Mouse (Mus musculus): ENCODE measurements at regions not wholly inside any gene's neighbourhood (a gene's known extent, or its start where the extent isn't known, plus 50 kb on each side); places are given as distances from the start of the nearest gene placed in this dataset.

- DNase-seq (ENCODE audit: low spot score in 2 of 2): no peak
Observed at GRCm38 (mm10) chr19:54244176-54244575, 200.2 kb downstream of the Adra2a start.

GRCm38 (mm10) chr19:54248256-54248936 is 204.4 kb downstream of the Adra2a start:
- DNase-seq (ENCODE audit: low spot score in 2 of 2): no peak

- DNase-seq (ENCODE audit: low spot score in 2 of 2): no peak
Observed at GRCm38 (mm10) chr19:54252145-54252664, 208.3 kb downstream of the Adra2a start.

- DNase-seq (ENCODE audit: low spot score in 2 of 2): no peak
Observed at GRCm38 (mm10) chr19:54257889-54258288, 213.9 kb downstream of the Adra2a start.

- DNase-seq (ENCODE audit: low spot score in 2 of 2): no peak
Observed at GRCm38 (mm10) chr19:54259175-54259574, 215.2 kb downstream of the Adra2a start.

- no peak for DNase-seq (ENCODE audit: low spot score in 2 of 2)
Observed at GRCm38 (mm10) chr19:54277368-54277767, 233.4 kb downstream of the Adra2a start.

- no peak for DNase-seq (ENCODE audit: low spot score in 2 of 2)
Observed at GRCm38 (mm10) chr19:54285481-54285880, 241.5 kb downstream of the Adra2a start.

- DNase-seq (ENCODE audit: low spot score in 2 of 2): no peak
Observed at GRCm38 (mm10) chr19:54297663-54298388, 253.9 kb downstream of the Adra2a start.

- DNase-seq (ENCODE audit: low spot score in 2 of 2): no peak
Observed at GRCm38 (mm10) chr19:54311289-54311688, 267.3 kb downstream of the Adra2a start.

- no peak for DNase-seq (ENCODE audit: low spot score in 2 of 2)
Observed at GRCm38 (mm10) chr19:54311723-54312122, 267.8 kb downstream of the Adra2a start.

- DNase-seq (ENCODE audit: low spot score in 2 of 2): no peak
Observed at GRCm38 (mm10) chr19:54323276-54323675, 279.3 kb downstream of the Adra2a start.

GRCm38 (mm10) chr19:54324991-54325390 is 281.0 kb downstream of the Adra2a start:
- DNase-seq (ENCODE audit: low spot score in 2 of 2): no peak

- DNase-seq (ENCODE audit: low spot score in 2 of 2): no peak
Observed at GRCm38 (mm10) chr19:54332140-54332539, 288.2 kb downstream of the Adra2a start.

- DNase-seq (ENCODE audit: low spot score in 2 of 2): no peak
Observed at GRCm38 (mm10) chr19:54340778-54341291, 296.9 kb downstream of the Adra2a start.

- no peak for DNase-seq (ENCODE audit: low spot score in 2 of 2)
Observed at GRCm38 (mm10) chr19:54359731-54360130, 315.8 kb downstream of the Adra2a start.

- no peak for DNase-seq (ENCODE audit: low spot score in 2 of 2)
Observed at GRCm38 (mm10) chr19:54360660-54361059, 316.7 kb downstream of the Adra2a start.

- no peak for DNase-seq (ENCODE audit: low spot score in 2 of 2)
Observed at GRCm38 (mm10) chr19:54385101-54385500, 341.1 kb downstream of the Adra2a start.

- no peak for DNase-seq (ENCODE audit: low spot score in 2 of 2)
Observed at GRCm38 (mm10) chr19:54391406-54391805, 347.5 kb downstream of the Adra2a start.

GRCm38 (mm10) chr19:54399651-54400050 is 355.7 kb downstream of the Adra2a start:
- no peak for DNase-seq (ENCODE audit: low spot score in 2 of 2)

GRCm38 (mm10) chr19:54407904-54408303 is 364.0 kb downstream of the Adra2a start:
- DNase-seq (ENCODE audit: low spot score in 2 of 2): no peak

GRCm38 (mm10) chr19:54429062-54429461 is 385.1 kb downstream of the Adra2a start:
- DNase-seq (ENCODE audit: low spot score in 2 of 2): no peak

GRCm38 (mm10) chr19:54440713-54441112 is 396.8 kb downstream of the Adra2a start:
- DNase-seq (ENCODE audit: low spot score in 2 of 2): no peak

Data from urinary bladder, postnatal 4 days (tissue).